ENCODE assay signal across 19 mouse cellular contexts in genomic region chr8:122817724-122818496, GRCm38 (mm10). TPM values are rescaled to one million over a fixed set of nuclear protein-coding genes. Genes with fewer than 3 reads are reported as not detected.
DNase-seq lines count a peak whose midpoint lies in the region; ATAC-seq lines count a peak whose summit lies in the region.
"Had no signal": no experiment of that assay in that cellular context is flagged by ENCODE, and none has a peak within 500 bp of the region (broad histone marks: within the 10 kb centered on the region; RNA-seq: fewer than 3 reads in every experiment).

No protein-coding gene starts in this region.

- H3K4me3 ChIP-seq in liver, embryonic 16.5 days (ENCODE audit: low read depth, low read length), result no peak overlapping the region
- H3K4me3 ChIP-seq in liver, embryonic 12.5 days, result no peak overlapping the region
- no peak overlapping the region for H3K4me3 ChIP-seq in neural tube, embryonic 13.5 days
- H3K4me3 ChIP-seq: left cerebral cortex, adult 2 months; limb, embryonic 12.5 days; lung, embryonic 15.5 days had no signal

- H3K4me1 ChIP-seq in liver, embryonic 16.5 days (ENCODE audit: control insufficient read depth, low read depth, low read length), result no peaks in the 10 kb centered on the region
- no peaks in the 10 kb centered on the region for H3K4me1 ChIP-seq in liver, embryonic 12.5 days
- H3K4me1 ChIP-seq in neural tube, embryonic 13.5 days (replicated peaks), result peaks cover 43% of the 10 kb centered on the region
- H3K4me1 ChIP-seq: lung, embryonic 15.5 days had no signal

- no peaks in the 10 kb centered on the region for H3K9me3 ChIP-seq in liver, embryonic 16.5 days (replicated peaks; ENCODE audit: control insufficient read depth, low read length)
- H3K9me3 ChIP-seq in liver, embryonic 12.5 days (replicated peaks), result no peaks in the 10 kb centered on the region
- no peaks in the 10 kb centered on the region for H3K9me3 ChIP-seq in neural tube, embryonic 13.5 days
- H3K9me3 ChIP-seq: limb, embryonic 12.5 days; lung, embryonic 15.5 days had no signal

- no peak overlapping the region for H3K9ac ChIP-seq in liver, embryonic 16.5 days (ENCODE audit: low read depth, low read length)
- no peak overlapping the region for H3K9ac ChIP-seq in liver, embryonic 12.5 days
- H3K9ac ChIP-seq in neural tube, embryonic 13.5 days, result no peak overlapping the region
- H3K9ac ChIP-seq: limb, embryonic 12.5 days; lung, embryonic 15.5 days had no signal

- H3K36me3 ChIP-seq in liver, embryonic 16.5 days (ENCODE audit: control insufficient read depth, insufficient read depth), result no peaks in the 10 kb centered on the region
- peaks cover 14% of the 10 kb centered on the region for H3K36me3 ChIP-seq in liver, embryonic 12.5 days
- peaks cover 4% of the 10 kb centered on the region for H3K36me3 ChIP-seq in neural tube, embryonic 13.5 days
- H3K36me3 ChIP-seq: lung, embryonic 15.5 days had no signal

- WGBS in liver, embryonic 16.5 days (ENCODE audit: insufficient replicate concordance), result 63% methylated on average over 13 of the region's 13 CpGs
- 63% methylated on average over 13 of the region's 13 CpGs for WGBS in liver, embryonic 12.5 days (ENCODE audit: insufficient replicate concordance)
- 35% methylated on average over 13 of the region's 13 CpGs for WGBS in neural tube, embryonic 13.5 days

- intact Hi-C loops in left cerebral cortex, postnatal 10 days (cut with DNase I), result no loop called here

- H3K27me3 ChIP-seq in liver, embryonic 16.5 days (ENCODE audit: control insufficient read depth, insufficient read depth, low read depth, low read length), result no peaks in the 10 kb centered on the region
- H3K27me3 ChIP-seq in liver, embryonic 12.5 days (replicated peaks), result peaks cover 36% of the 10 kb centered on the region
- H3K27me3 ChIP-seq in neural tube, embryonic 13.5 days, result no peaks in the 10 kb centered on the region
- H3K27me3 ChIP-seq: lung, embryonic 15.5 days had no signal

- ATAC-seq in liver, embryonic 16.5 days (ENCODE audit: low read depth), result peak; percentile 59
- ATAC-seq in liver, embryonic 12.5 days, result no peak
- no peak for ATAC-seq in neural tube, embryonic 13.5 days (ENCODE audit: low read depth)
- ATAC-seq: hindbrain, embryonic 16.5 days had no signal

- peak; percentile 28 for DNase-seq in embryo, embryonic 10 days (ENCODE audit: low spot score)
- DNase-seq in embryo, embryonic 10.5 days (ENCODE audit: low spot score), result no peak
- DNase-seq in neural tube, embryonic 10.5 days (ENCODE audit: extremely low spot score, low spot score), result no peak
- DNase-seq in left cerebral cortex, postnatal 10 days (ENCODE audit: extremely low spot score in 1 of 2, low spot score in 2 of 2), result no peak
- DNase-seq in lung, postnatal 25 days (ENCODE audit: low spot score), result no peak
- DNase-seq: adrenal gland, adult 2 months; cerebellum, adult 11 months; gastrocnemius, postnatal 14 days; heart, postnatal 14 days; kidney, adult 18-20 months; kidney, postnatal 25 days; thymus, postnatal 36 days had no signal

- no peak overlapping the region for H3K4me2 ChIP-seq in liver, embryonic 16.5 days (ENCODE audit: low read depth, low read length)
- H3K4me2 ChIP-seq in liver, embryonic 12.5 days, result no peak overlapping the region
- no peak overlapping the region for H3K4me2 ChIP-seq in neural tube, embryonic 13.5 days
- H3K4me2 ChIP-seq: limb, embryonic 12.5 days; lung, embryonic 15.5 days had no signal

- H3K27ac ChIP-seq in liver, embryonic 16.5 days (ENCODE audit: low read length), result no peak overlapping the region
- H3K27ac ChIP-seq in liver, embryonic 12.5 days, result no peak overlapping the region
- H3K27ac ChIP-seq in neural tube, embryonic 13.5 days (replicated peaks), result 0 out of 2 replicates have a peak overlapping the region, but pooled peaks have one; percentile 38
- H3K27ac ChIP-seq: left cerebral cortex, adult 2 months; limb, embryonic 12.5 days; lung, embryonic 15.5 days had no signal

RNA-seq across cellular contexts. Expression of gene Cdh15, which starts 29.9 kb away (rescaled TPM):
- polyA plus RNA-seq in liver, embryonic 16.5 days (2015; fragmentation: Nextera tagmentation; extraction: Ambion mirVana), result 0.21 and 0.38 TPM in 2 replicates
- 0.17 and 0.66 TPM in 2 replicates for polyA plus RNA-seq in liver, embryonic 12.5 days (2016; fragmentation: Nextera tagmentation; extraction: Ambion mirVana)
- polyA plus RNA-seq in neural tube, embryonic 13.5 days (2015; fragmentation: Nextera tagmentation; extraction: Ambion mirVana), result 2.7 and 3.5 TPM in 2 replicates
- 1 to 10 TPM; 2.4 to 2.9 TPM for total RNA-seq in left cerebral cortex, postnatal 10 days (2021)
- total RNA-seq: heart, postnatal 14 days had no signal

RNA-seq across cellular contexts. Expression of gene Acsf3, which starts 42.6 kb away (rescaled TPM):
- polyA plus RNA-seq in liver, embryonic 16.5 days (2015; fragmentation: Nextera tagmentation; extraction: Ambion mirVana), result 9.1 and 10.3 TPM in 2 replicates
- polyA plus RNA-seq in liver, embryonic 12.5 days (2016; fragmentation: Nextera tagmentation; extraction: Ambion mirVana), result 10.8 and 11.3 TPM in 2 replicates
- 15.6 and 17.1 TPM in 2 replicates for polyA plus RNA-seq in neural tube, embryonic 13.5 days (2015; fragmentation: Nextera tagmentation; extraction: Ambion mirVana)
- total RNA-seq in left cerebral cortex, postnatal 10 days (2021), result 10 to 100 TPM; 17.8 to 18.1 TPM
